Mouse (Mus musculus) testis, adult 2 months (tissue): ENCODE measurements around the gene Pkhd1. TPM values are rescaled to one million over a fixed set of nuclear protein-coding genes. Genes with fewer than 3 reads are reported as not detected.

Experiments used
- H3K27ac ChIP-seq: fragments of 200-500 bp; 2 replicates; pipeline ENCODE4 v1.5.1; 2012; ENCODE audit warnings: low read depth, low read length; ENCODE audit not compliant: control insufficient read depth, insufficient read depth
- H3K27me3 ChIP-seq: fragments of 200-500 bp; 2 replicates; pipeline ENCODE4 v1.6.1; 2012; ENCODE audit warnings: mild to moderate bottlenecking, low read length, moderate library complexity; ENCODE audit not compliant: control insufficient read depth, insufficient read depth
- H3K36me3 ChIP-seq: fragments of 200-500 bp; 2 replicates; pipeline ENCODE4 v1.6.1; 2012; ENCODE audit warnings: mild to moderate bottlenecking, low read length; ENCODE audit not compliant: control insufficient read depth, insufficient read depth
- H3K4me1 ChIP-seq: fragments of 200-500 bp; 2 replicates; pipeline ENCODE4 v1.6.1; 2012; ENCODE audit warnings: low read length; ENCODE audit not compliant: control insufficient read depth, insufficient read depth
- H3K4me3 ChIP-seq: fragments of 200-500 bp; 2 replicates; pipeline ENCODE4 v1.5.1; 2012; ENCODE audit warnings: low read depth, mild to moderate bottlenecking, low read length, moderate library complexity, mixed read lengths; ENCODE audit not compliant: control insufficient read depth
- CTCF ChIP-seq: fragments of 200-500 bp; IDR thresholded peaks from 2 replicates; pipeline ENCODE4 v1.5.1; 2012; ENCODE audit warnings: low read depth, mild to moderate bottlenecking, inconsistent platforms, low read length, moderate library complexity; ENCODE audit not compliant: control insufficient read depth, insufficient read depth, insufficient replicate concordance
- POLR2A ChIP-seq: fragments of 200-500 bp; IDR thresholded peaks from 2 replicates; pipeline ENCODE4 v1.6.1; 2012; ENCODE audit warnings: low read depth, mild to moderate bottlenecking, inconsistent platforms, low read length, moderate library complexity; ENCODE audit not compliant: control insufficient read depth
- polyA plus RNA-seq: library from polyadenylated mRNA; depleted of rRNA; stranded (reverse); fragments of >200 nt; gene quantifications from 2 replicates; pipeline ENCODE4 v1.2.3, GENCODE M21; 2012

Gene Pkhd1
- polyA plus RNA-seq, 1 experiment: 0.02 TPM

- Histone ChIP-seq H3K27ac (no peak overlapping the region), H3K27me3 (no peaks in the 10 kb centered on the region), H3K36me3 (no peaks in the 10 kb centered on the region), H3K4me1 (no peaks in the 10 kb centered on the region; the same call in 1 of the 2 replicates), H3K4me3 (no peak overlapping the region)
- TF ChIP-seq CTCF (no peak), POLR2A (no peak)
Observed at GRCm38 (mm10) chr1:20478695-20479094, 139.2 kb downstream of the Pkhd1 start.

DNA sequence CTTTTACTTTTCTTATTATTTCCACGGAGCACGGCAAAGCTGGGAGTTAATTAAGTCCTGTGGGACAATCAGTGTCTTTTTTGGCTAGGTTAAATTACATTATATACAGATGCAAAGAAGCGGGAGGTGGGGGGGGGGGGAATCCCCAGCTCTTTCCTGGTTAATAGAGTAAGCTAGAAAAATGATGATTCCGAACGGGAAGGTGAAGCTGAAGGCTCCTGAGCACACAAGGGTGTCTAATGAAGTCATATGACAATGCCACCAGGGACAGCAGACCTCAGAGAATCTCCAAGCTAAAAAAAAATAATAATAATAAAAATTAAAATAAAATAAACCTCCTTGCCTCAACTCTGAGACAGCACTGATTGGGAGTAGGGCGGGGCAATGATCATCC is 139.6 kb downstream of the Pkhd1 start:
- Histone ChIP-seq H3K36me3 (no peaks in the 10 kb centered on the region), H3K4me1 (no peaks in the 10 kb centered on the region; the same call in 1 of the 2 replicates), H3K27ac (no peak overlapping the region), H3K27me3 (no peaks in the 10 kb centered on the region), H3K4me3 (no peak overlapping the region)
- TF ChIP-seq CTCF (no peak), POLR2A (no peak)

- TF ChIP-seq CTCF: no peak
- no peak for TF ChIP-seq POLR2A
Observed at GRCm38 (mm10) chr1:20477561-20478265, 140.2 kb downstream of the Pkhd1 start.

GRCm38 (mm10) chr1:20470770-20471169 is 147.1 kb downstream of the Pkhd1 start:
- Histone ChIP-seq H3K4me3 (no peak overlapping the region), H3K27me3 (no peaks in the 10 kb centered on the region), H3K4me1 (no peaks in the 10 kb centered on the region), H3K36me3 (no peaks in the 10 kb centered on the region), H3K27ac (no peak overlapping the region)
- TF ChIP-seq POLR2A (no peak), CTCF (no peak)

More at GRCm38 (mm10) chr1:20477561-20478265, 140.2 kb downstream of the Pkhd1 start:
- H3K27ac ChIP-seq: no peak overlapping the region
- H3K36me3 ChIP-seq: no peaks in the 10 kb centered on the region
- H3K4me1 ChIP-seq: no peaks in the 10 kb centered on the region; the same call in 1 of the 2 replicates
- H3K4me3 ChIP-seq: no peak overlapping the region; the same call in 1 of the 2 replicates
- H3K27me3 ChIP-seq: no peaks in the 10 kb centered on the region

GRCm38 (mm10) chr1:20470317-20470716 is 147.5 kb downstream of the Pkhd1 start:
- Histone ChIP-seq H3K4me1 (no peaks in the 10 kb centered on the region), H3K27me3 (no peaks in the 10 kb centered on the region), H3K27ac (no peak overlapping the region), H3K4me3 (no peak overlapping the region), H3K36me3 (no peaks in the 10 kb centered on the region)
- no peak for TF ChIP-seq POLR2A
- no peak for TF ChIP-seq CTCF

GRCm38 (mm10) chr1:20466481-20466880 is 151.4 kb downstream of the Pkhd1 start:
- H3K36me3 ChIP-seq: no peaks in the 10 kb centered on the region
- TF ChIP-seq POLR2A (no peak), CTCF (no peak)
- H3K27me3 ChIP-seq: no peaks in the 10 kb centered on the region
- no peak overlapping the region for H3K4me3 ChIP-seq
- H3K27ac ChIP-seq: no peak overlapping the region
- no peaks in the 10 kb centered on the region for H3K4me1 ChIP-seq

GRCm38 (mm10) chr1:20454621-20455020 is 163.2 kb downstream of the Pkhd1 start:
- TF ChIP-seq CTCF (no peak), POLR2A (no peak)
- Histone ChIP-seq H3K4me3 (no peak overlapping the region), H3K27ac (no peak overlapping the region), H3K36me3 (no peaks in the 10 kb centered on the region), H3K27me3 (no peaks in the 10 kb centered on the region), H3K4me1 (peaks cover 3% of the 10 kb centered on the region)
